Mouse (Mus musculus) forebrain, embryonic 16.5 days (tissue): ENCODE measurements around the gene Flvcr2. TPM values are rescaled to one million over a fixed set of nuclear protein-coding genes. Genes with fewer than 3 reads are reported as not detected.

Experiments
- ATAC-seq: fragments of 200-750 bp; cut with Nextera tagmentation; 2 replicates; pipeline ENCODE4 v1.8.0; 2017; ENCODE audit warnings: mild to moderate bottlenecking, moderate library complexity
- H3K27ac ChIP-seq: fragments of 300-500 bp; sonication (generic); 2 replicates; pipeline ENCODE4 v1.5.1; 2014; ENCODE audit warnings: low read length, control low read depth
- H3K27me3 ChIP-seq: fragments of 300-500 bp; sonication (generic); replicated peaks from 2 replicates; pipeline ENCODE4 v1.6.1; 2014; ENCODE audit warnings: low read length; ENCODE audit not compliant: control insufficient read depth, insufficient read depth
- H3K36me3 ChIP-seq: fragments of 300-500 bp; sonication (generic); 2 replicates; pipeline ENCODE4 v1.6.1; 2014; ENCODE audit not compliant: control insufficient read depth, insufficient read depth
- H3K4me1 ChIP-seq: fragments of 300-500 bp; sonication (generic); replicated peaks from 2 replicates; pipeline ENCODE4 v1.6.1; 2014; ENCODE audit warnings: low read length; ENCODE audit not compliant: control insufficient read depth, insufficient read depth
- H3K4me2 ChIP-seq: fragments of 300-500 bp; sonication (generic); 2 replicates; pipeline ENCODE4 v1.6.1; 2014; ENCODE audit warnings: mild to moderate bottlenecking, low read length, control low read depth
- H3K4me3 ChIP-seq: fragments of 300-500 bp; sonication (generic); replicated peaks from 2 replicates; pipeline ENCODE4 v1.5.1; 2014; ENCODE audit warnings: mild to moderate bottlenecking, low read length, control low read depth
- H3K9ac ChIP-seq: fragments of 300-500 bp; sonication (generic); replicated peaks from 2 replicates; pipeline ENCODE4 v1.6.1; 2014; ENCODE audit warnings: low read depth, low read length, control low read depth
- H3K9me3 ChIP-seq: fragments of 300-500 bp; sonication (generic); 2 replicates; pipeline ENCODE4 v1.6.1; 2016; ENCODE audit warnings: low read length; ENCODE audit not compliant: control insufficient read depth
- WGBS: fragments of 180-500 bp; shearing (Covaris S2); extraction: QIAGEN DNeasy Blood & Tissue Kit; methylation state at CpG from one replicate; pipeline ENCODE4 v1.1.7; 2014; 5-methylcytosine and 5-hydroxymethylcytosine counted together
- polyA plus RNA-seq: library from polyadenylated mRNA; unstranded; fragments of >200 nt; fragmentation: Nextera tagmentation; extraction: Ambion mirVana; gene quantifications from 2 replicates; pipeline ENCODE4 v1.2.1, GENCODE M21; 2015

Gene Flvcr2
- polyA plus RNA-seq, 1 experiment from 2014 or later = 4.2 TPM

- H3K27ac ChIP-seq = no peak overlapping the region
- WGBS = 94% methylated on average over 3 of the region's 3 CpGs
- H3K4me2 ChIP-seq = no peak overlapping the region
- no peak overlapping the region for H3K4me3 ChIP-seq
- H3K9ac ChIP-seq = no peak overlapping the region
- ATAC-seq = no peak
- H3K36me3 ChIP-seq = peaks cover 2% of the 10 kb centered on the region; the same call in 1 of the 2 replicates
- H3K4me1 ChIP-seq = no peaks in the 10 kb centered on the region; the same call in 1 of the 2 replicates
- H3K27me3 ChIP-seq = no peaks in the 10 kb centered on the region
- no peaks in the 10 kb centered on the region for H3K9me3 ChIP-seq
Measured at GRCm38 (mm10) chr12:85829866-85830265, 83.5 kb downstream of the Flvcr2 start.

DNA sequence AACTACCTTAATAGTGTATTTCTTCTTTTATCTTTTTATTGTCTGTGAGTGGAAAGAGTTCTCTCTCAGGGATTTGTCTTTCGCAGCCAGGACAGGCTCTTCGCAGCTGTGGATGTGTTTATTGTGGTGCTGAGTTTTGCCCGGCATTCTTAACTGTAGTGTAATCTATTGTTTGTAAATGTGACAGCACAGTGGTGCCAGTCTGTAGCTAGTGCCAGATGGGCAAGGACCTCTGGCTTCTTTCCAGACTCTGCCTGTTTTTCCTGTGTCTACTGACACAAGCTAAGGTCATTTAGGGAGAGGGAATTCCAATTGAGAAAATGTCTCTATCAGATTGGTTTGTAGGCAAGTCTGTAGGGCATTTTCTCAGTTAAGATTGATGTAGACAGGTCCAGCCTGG lies 84.4 kb downstream of the Flvcr2 start:
- Histone ChIP-seq H3K27ac (no peak overlapping the region), H3K9me3 (no peaks in the 10 kb centered on the region), H3K4me2 (no peak overlapping the region), H3K4me1 (no peaks in the 10 kb centered on the region; the same call in 1 of the 2 replicates), H3K9ac (no peak overlapping the region), H3K27me3 (no peaks in the 10 kb centered on the region), H3K36me3 (peaks cover 2% of the 10 kb centered on the region; the same call in 1 of the 2 replicates), H3K4me3 (no peak overlapping the region)
- ATAC-seq = no peak
- 62% methylated on average over 3 of the region's 3 CpGs for WGBS

DNA sequence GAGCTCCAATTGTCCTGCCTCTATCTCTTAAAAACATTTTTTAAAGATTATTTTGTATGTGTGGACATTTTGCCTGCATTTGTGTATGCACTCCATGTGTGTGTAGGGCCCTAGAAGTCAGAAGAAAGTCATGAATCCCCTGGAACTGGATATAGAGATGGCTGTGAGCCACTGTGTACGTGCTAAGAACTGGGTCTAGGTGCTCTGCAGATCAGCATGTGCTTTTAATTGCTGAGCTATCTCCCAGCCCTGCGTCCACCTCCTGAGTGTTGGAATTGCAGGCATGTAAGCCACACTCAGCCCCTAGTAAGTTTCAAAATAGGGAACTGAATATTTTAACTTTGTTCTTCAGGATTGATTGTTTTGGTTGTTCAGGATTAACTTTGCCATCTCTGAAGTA lies 88.2 kb downstream of the Flvcr2 start:
- no peak for ATAC-seq
- no peaks in the 10 kb centered on the region for H3K9me3 ChIP-seq
- 85% methylated on average over 2 of the region's 2 CpGs for WGBS
- H3K9ac ChIP-seq = no peak overlapping the region
- H3K4me1 ChIP-seq = no peaks in the 10 kb centered on the region
- no peaks in the 10 kb centered on the region for H3K27me3 ChIP-seq
- no peak overlapping the region for H3K4me3 ChIP-seq
- peaks cover 2% of the 10 kb centered on the region; the same call in 1 of the 2 replicates for H3K36me3 ChIP-seq
- no peak overlapping the region for H3K27ac ChIP-seq
- no peak overlapping the region for H3K4me2 ChIP-seq

GRCm38 (mm10) chr12:85837765-85838164 lies 91.4 kb downstream of the Flvcr2 start:
- 89% methylated on average over 2 of the region's 2 CpGs for WGBS
- H3K36me3 ChIP-seq = peaks cover under 1% of the 10 kb centered on the region; the same call in 1 of the 2 replicates
- no peaks in the 10 kb centered on the region for H3K9me3 ChIP-seq
- no peak overlapping the region for H3K4me3 ChIP-seq
- H3K4me1 ChIP-seq = no peaks in the 10 kb centered on the region
- H3K27ac ChIP-seq = no peak overlapping the region
- H3K4me2 ChIP-seq = no peak overlapping the region
- no peak for ATAC-seq
- H3K9ac ChIP-seq = no peak overlapping the region
- H3K27me3 ChIP-seq = no peaks in the 10 kb centered on the region

DNA sequence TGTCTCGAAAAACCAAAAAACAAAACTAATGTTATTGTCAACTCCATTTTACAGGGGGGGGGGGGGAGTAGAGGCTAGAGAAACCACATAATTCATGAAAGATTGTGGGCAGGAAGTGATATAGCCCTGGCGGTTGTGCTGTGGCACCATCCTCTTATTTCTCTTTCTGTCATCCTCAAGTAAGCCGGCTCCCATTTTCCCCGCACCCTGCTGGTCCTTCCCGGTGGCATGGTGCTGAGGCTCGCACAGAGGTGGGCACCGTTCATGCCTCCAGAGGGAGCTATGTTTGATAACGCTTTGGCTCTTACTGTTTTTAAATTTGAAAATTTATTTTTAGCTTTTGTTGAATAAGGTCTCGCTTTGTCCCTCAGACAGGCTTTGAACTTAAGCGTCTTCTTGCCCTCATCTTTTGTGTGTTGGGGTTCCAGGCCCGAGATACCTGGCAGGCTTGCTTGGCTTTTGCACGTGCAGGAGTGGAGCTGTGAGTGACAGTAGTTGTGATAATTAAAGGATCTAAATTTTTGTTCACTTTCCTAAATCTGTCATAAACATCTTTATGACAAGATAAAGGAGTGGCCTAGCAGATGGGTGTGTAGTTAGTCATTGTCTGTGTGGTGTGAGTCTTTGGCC lies 93.1 kb downstream of the Flvcr2 start:
- Histone ChIP-seq H3K27ac (no peak overlapping the region), H3K9me3 (no peaks in the 10 kb centered on the region), H3K36me3 (no peaks in the 10 kb centered on the region), H3K4me2 (no peak overlapping the region), H3K27me3 (no peaks in the 10 kb centered on the region), H3K4me3 (no peak overlapping the region), H3K4me1 (no peaks in the 10 kb centered on the region), H3K9ac (no peak overlapping the region)
- WGBS = 94% methylated on average over 12 of the region's 12 CpGs
- no peak for ATAC-seq

DNA sequence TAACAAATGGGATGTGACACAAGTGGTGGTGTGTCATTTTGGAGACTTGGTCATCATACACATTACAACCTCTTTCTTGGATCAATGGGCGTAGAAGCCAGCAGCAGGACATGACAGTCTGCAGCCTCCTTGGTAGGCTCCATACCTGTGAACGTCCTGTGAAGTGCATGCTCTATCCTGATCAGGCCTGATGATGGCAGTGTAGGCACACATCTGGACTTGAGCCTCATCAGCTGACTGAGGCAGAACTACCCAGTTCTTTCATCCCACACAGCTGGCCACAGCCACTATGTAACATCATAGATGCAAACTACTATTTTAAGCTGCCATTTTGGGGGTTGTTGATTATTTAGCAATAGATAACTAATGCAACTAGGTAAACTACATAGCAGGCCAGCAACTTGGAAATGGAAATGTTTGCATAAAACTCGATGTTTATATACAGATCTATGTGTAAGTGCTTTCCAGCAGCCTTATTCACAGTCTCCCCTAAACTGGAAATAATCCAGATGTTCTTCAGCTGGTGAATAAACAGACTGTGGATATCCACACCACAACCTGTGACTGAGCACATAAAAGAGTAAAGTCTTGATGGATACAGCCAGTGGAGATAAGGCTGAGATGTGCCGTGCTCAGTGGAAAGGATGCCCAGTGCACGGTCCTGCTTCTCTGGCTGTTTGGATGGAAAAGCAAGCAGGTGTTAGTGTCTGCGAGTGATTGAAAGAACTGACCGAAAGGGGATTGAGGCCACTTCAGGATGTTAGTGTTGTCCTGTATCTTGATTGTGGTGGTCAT lies 102.0 kb downstream of the Flvcr2 start:
- H3K4me3 ChIP-seq = no peak overlapping the region
- H3K4me2 ChIP-seq = no peak overlapping the region
- WGBS = 82% methylated on average over 7 of the region's 7 CpGs
- no peak overlapping the region for H3K9ac ChIP-seq
- no peaks in the 10 kb centered on the region for H3K9me3 ChIP-seq
- H3K27me3 ChIP-seq = no peaks in the 10 kb centered on the region
- no peak overlapping the region for H3K27ac ChIP-seq
- no peak for ATAC-seq
- H3K36me3 ChIP-seq = no peaks in the 10 kb centered on the region
- no peaks in the 10 kb centered on the region for H3K4me1 ChIP-seq

DNA sequence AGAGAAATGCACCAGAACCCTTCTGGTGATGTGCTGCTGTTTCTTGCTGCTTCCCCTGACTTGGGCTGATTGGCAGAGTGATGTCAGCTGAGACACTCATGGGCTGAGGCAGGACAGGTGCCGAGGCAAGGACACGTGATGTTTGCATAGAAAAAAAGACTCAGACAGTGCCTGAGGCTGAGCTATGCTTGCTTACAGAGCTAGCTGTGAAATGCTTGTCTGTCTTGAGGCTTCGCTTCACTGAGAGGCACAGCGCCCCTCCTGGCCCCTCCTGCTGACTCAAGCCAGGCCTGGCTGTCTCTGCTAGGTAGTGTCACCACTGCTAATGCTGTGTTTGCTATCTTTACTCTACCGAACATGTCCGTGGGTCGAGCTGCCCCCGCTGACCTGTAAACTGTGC lies 104.3 kb downstream of the Flvcr2 start:
- ATAC-seq = no peak
- no peaks in the 10 kb centered on the region for H3K27me3 ChIP-seq

GRCm38 (mm10) chr12:85853836-85854235 lies 107.5 kb downstream of the Flvcr2 start:
- H3K27me3 ChIP-seq = no peaks in the 10 kb centered on the region
- H3K27ac ChIP-seq = no peak overlapping the region
- H3K9ac ChIP-seq = no peak overlapping the region
- H3K4me2 ChIP-seq = no peak overlapping the region
- H3K36me3 ChIP-seq = no peaks in the 10 kb centered on the region
- 89% methylated on average over 4 of the region's 4 CpGs for WGBS
- ATAC-seq = no peak
- no peaks in the 10 kb centered on the region for H3K4me1 ChIP-seq
- H3K4me3 ChIP-seq = no peak overlapping the region
- H3K9me3 ChIP-seq = no peaks in the 10 kb centered on the region

More for the DNA sequence above, 104.3 kb downstream of the Flvcr2 start:
- Histone ChIP-seq H3K36me3 (no peaks in the 10 kb centered on the region), H3K9ac (no peak overlapping the region), H3K4me2 (no peak overlapping the region), H3K27ac (no peak overlapping the region), H3K4me3 (no peak overlapping the region), H3K9me3 (no peaks in the 10 kb centered on the region), H3K4me1 (no peaks in the 10 kb centered on the region)
- WGBS = 91% methylated on average over 8 of the region's 8 CpGs

DNA sequence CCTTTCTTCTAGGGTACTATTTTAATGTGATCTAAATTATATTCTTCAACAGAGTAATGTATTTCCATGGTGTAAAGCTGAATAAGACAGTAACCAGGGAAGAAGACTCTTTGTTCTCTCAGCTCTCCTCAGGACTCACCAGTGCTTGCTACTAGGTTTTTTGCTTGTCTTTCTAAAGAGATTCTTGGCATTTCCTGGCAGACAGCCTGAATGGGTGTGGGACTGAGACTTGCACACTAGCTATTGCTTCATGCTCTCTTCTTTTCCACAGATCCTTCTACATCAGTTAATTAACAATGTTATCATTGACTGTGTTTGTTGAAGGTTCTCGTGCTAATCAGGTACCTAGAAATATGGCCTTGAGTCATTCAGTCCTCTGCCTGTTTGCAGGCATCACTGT lies 107.9 kb downstream of the Flvcr2 start:
- H3K4me2 ChIP-seq = no peak overlapping the region
- WGBS = 65% methylated on average over 1 of the region's 1 CpGs

More for the DNA sequence above, 107.9 kb downstream of the Flvcr2 start:
- no peaks in the 10 kb centered on the region for H3K4me1 ChIP-seq
- H3K27me3 ChIP-seq = no peaks in the 10 kb centered on the region
- H3K27ac ChIP-seq = no peak overlapping the region
- no peaks in the 10 kb centered on the region for H3K9me3 ChIP-seq
- no peak overlapping the region for H3K4me3 ChIP-seq
- H3K9ac ChIP-seq = no peak overlapping the region
- H3K36me3 ChIP-seq = no peaks in the 10 kb centered on the region
- no peak for ATAC-seq
